Mouse (Mus musculus): ENCODE results near the gene Cyp11a1. TPM values are rescaled to one million over a fixed set of nuclear protein-coding genes. Genes with fewer than 3 reads are reported as not detected.

Gene Cyp11a1
- polyA plus RNA-seq, 1 experiment from 2014 or later = 0.26 TPM

DNA sequence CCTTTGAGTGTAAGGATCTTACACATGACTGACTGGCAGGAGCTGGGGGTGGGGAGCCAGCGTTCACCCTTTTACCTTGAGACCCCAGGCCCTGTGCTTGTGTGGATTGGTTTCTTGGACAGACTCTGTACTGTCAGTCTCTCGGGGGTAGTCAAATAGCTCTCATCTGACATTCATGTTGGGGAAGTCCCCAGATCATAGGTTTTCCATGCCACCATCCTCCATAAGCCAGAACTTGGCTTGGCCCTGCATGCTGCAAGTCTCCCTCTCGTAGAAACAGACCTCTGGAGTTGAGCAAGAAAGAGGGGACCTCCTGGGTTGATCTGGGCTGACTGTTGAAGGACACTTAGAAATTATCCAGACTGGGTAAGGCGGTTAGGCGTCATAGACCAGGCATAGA is 12.2 kb downstream of the Cyp11a1 start:
- 85% methylated on average over 5 of the region's 5 CpGs for WGBS
- Histone ChIP-seq H3K9ac (replicated peaks; ENCODE audit: low read depth, low read length) (no peak overlapping the region), H3K4me2 (replicated peaks; ENCODE audit: low read depth, low read length) (no peak overlapping the region), H3K4me3 (ENCODE audit: low read depth, low read length) (no peak overlapping the region), H3K27ac (ENCODE audit: low read length) (no peak overlapping the region), H3K9me3 (ENCODE audit: control insufficient read depth, low read depth, low read length) (no peaks in the 10 kb centered on the region), H3K36me3 (ENCODE audit: control insufficient read depth, insufficient read depth, low read length) (no peaks in the 10 kb centered on the region), H3K27me3 (ENCODE audit: control insufficient read depth, insufficient read depth, low read length) (no peaks in the 10 kb centered on the region), H3K4me1 (ENCODE audit: control insufficient read depth, insufficient read depth, low read length) (no peaks in the 10 kb centered on the region)
- ATAC-seq (ENCODE audit: insufficient number of reproducible peaks, insufficient read depth, low FRiP score, low read depth) = no peak

DNA sequence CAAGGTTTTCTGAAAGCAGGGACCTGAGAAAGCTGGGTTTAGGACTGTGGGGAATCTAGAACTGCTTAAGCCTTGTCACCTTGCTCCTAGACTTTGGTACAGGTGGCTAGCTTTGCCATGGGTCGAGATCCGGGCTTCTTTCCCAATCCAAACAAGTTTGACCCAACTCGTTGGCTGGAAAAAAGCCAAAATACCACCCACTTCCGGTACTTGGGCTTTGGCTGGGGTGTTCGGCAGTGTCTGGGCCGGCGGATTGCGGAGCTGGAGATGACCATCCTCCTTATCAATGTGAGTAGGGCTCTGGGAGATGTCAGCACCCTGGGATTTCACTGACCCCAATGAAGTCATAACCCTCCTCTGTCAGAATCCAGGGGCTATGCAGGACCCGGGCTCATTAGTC is 19.8 kb downstream of the Cyp11a1 start:
- ATAC-seq (ENCODE audit: insufficient number of reproducible peaks, insufficient read depth, low FRiP score, low read depth) = no peak
- Histone ChIP-seq H3K36me3 (ENCODE audit: control insufficient read depth, insufficient read depth, low read length) (no peaks in the 10 kb centered on the region), H3K27ac (ENCODE audit: low read length) (no peak overlapping the region), H3K9ac (replicated peaks; ENCODE audit: low read depth, low read length) (no peak overlapping the region), H3K9me3 (ENCODE audit: control insufficient read depth, low read depth, low read length) (no peaks in the 10 kb centered on the region), H3K4me3 (ENCODE audit: low read depth, low read length) (no peak overlapping the region), H3K4me1 (ENCODE audit: control insufficient read depth, insufficient read depth, low read length) (no peaks in the 10 kb centered on the region), H3K27me3 (ENCODE audit: control insufficient read depth, insufficient read depth, low read length) (no peaks in the 10 kb centered on the region), H3K4me2 (replicated peaks; ENCODE audit: low read depth, low read length) (no peak overlapping the region)
- WGBS = 87% methylated on average over 9 of the region's 9 CpGs

DNA sequence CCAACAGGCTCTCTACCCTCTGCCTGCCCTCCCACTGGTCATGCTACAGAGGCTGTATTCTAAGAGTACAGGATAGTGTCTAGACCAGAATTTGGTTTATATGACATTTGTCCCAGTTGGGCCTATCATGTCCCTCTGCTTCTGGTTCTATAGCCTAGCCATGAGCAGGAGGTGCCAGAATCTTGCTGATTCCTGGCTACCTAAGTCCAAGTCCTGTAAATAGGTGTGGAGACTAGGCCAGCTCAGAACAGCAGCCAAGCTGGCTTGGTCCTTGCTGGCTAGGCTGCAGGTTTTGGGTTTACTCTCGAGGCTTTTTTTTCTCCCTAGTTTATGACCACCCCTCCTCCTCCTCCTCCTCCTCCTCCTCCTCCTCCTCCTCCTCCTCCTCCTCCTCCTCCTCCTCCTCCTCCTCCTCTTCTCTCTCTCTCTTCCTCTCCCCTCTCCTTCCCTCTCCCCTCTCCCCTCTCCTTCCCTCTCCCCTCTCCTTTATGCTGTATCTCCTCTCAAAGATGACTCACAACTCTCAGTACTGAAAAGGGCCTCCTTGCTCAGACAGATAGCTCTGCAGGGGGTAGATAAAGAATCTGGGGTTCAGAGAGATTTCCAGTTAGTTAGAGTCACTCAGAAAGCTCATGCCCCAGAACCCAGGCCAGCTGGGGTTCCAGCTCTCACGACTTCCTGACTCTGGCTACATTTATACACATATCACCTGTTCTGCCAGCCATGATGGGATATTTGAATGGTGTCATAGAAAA is 21.4 kb downstream of the Cyp11a1 start:
- ATAC-seq (ENCODE audit: insufficient number of reproducible peaks, insufficient read depth, low FRiP score, low read depth) = no peak
- Histone ChIP-seq H3K9ac (replicated peaks; ENCODE audit: low read depth, low read length) (no peak overlapping the region), H3K4me2 (replicated peaks; ENCODE audit: low read depth, low read length) (no peak overlapping the region), H3K4me3 (ENCODE audit: low read depth, low read length) (no peak overlapping the region), H3K9me3 (ENCODE audit: control insufficient read depth, low read depth, low read length) (no peaks in the 10 kb centered on the region), H3K36me3 (ENCODE audit: control insufficient read depth, insufficient read depth, low read length) (no peaks in the 10 kb centered on the region), H3K27me3 (ENCODE audit: control insufficient read depth, insufficient read depth, low read length) (no peaks in the 10 kb centered on the region), H3K4me1 (ENCODE audit: control insufficient read depth, insufficient read depth, low read length) (no peaks in the 10 kb centered on the region), H3K27ac (ENCODE audit: low read length) (no peak overlapping the region)
- WGBS = 48% methylated on average over 2 of the region's 2 CpGs

DNA sequence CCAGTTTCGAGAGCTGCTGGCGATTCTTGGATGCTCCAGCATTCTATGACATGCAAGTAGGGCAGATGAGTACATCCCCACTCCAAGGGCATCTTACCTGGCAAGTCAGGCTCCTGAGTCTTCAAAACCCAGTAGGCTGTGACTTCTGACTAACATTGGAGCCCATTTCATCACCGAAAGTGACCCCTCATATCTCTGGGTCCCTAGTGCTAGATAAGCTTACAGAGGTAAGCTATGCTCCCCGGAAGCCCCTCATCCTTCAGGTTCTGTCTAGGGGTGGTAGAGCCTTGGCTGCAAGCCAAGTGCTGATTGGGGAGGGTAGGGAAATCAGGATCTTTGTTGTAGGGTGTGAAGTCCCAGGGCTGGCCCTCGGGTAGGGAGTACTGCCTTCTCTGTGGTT is 22.6 kb downstream of the Cyp11a1 start:
- H3K36me3 ChIP-seq (ENCODE audit: control insufficient read depth, insufficient read depth, low read length) = no peaks in the 10 kb centered on the region
- H3K9ac ChIP-seq (replicated peaks; ENCODE audit: low read depth, low read length) = no peak overlapping the region
- no peak overlapping the region for H3K4me2 ChIP-seq (replicated peaks; ENCODE audit: low read depth, low read length)
- H3K4me3 ChIP-seq (ENCODE audit: low read depth, low read length) = no peak overlapping the region
- no peak for ATAC-seq (ENCODE audit: insufficient number of reproducible peaks, insufficient read depth, low FRiP score, low read depth)
- H3K9me3 ChIP-seq (ENCODE audit: control insufficient read depth, low read depth, low read length) = no peaks in the 10 kb centered on the region
- WGBS = 61% methylated on average over 5 of the region's 5 CpGs
- no peaks in the 10 kb centered on the region for H3K4me1 ChIP-seq (ENCODE audit: control insufficient read depth, insufficient read depth, low read length)
- H3K27me3 ChIP-seq (ENCODE audit: control insufficient read depth, insufficient read depth, low read length) = no peaks in the 10 kb centered on the region
- H3K27ac ChIP-seq (ENCODE audit: low read length) = no peak overlapping the region

DNA sequence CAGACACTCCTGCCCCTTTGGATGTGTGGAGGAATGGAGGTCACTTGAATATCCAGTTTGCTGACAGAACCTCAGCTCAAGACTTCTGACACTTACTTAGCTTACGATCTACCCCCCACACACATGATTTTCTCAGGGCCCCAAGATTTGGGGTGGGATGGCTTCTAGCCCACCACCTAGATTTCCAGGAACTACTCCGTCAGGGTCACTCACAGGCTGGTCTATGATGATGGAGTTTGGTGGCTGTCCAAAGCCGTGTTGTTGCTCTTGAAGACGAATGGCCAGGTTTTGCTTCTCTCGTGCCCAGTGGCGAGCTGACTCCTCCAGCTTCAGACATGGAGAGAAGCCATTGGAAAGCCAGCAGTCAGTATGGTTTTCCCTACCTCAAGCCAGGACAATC is 23.4 kb downstream of the Cyp11a1 start:
- Histone ChIP-seq H3K36me3 (ENCODE audit: control insufficient read depth, insufficient read depth, low read length) (no peaks in the 10 kb centered on the region), H3K4me2 (replicated peaks; ENCODE audit: low read depth, low read length) (no peak overlapping the region), H3K27me3 (ENCODE audit: control insufficient read depth, insufficient read depth, low read length) (no peaks in the 10 kb centered on the region), H3K9ac (replicated peaks; ENCODE audit: low read depth, low read length) (no peak overlapping the region), H3K27ac (ENCODE audit: low read length) (no peak overlapping the region), H3K4me1 (ENCODE audit: control insufficient read depth, insufficient read depth, low read length) (no peaks in the 10 kb centered on the region), H3K4me3 (ENCODE audit: low read depth, low read length) (no peak overlapping the region), H3K9me3 (ENCODE audit: control insufficient read depth, low read depth, low read length) (no peaks in the 10 kb centered on the region)
- WGBS = 80% methylated on average over 6 of the region's 6 CpGs
- no peak for ATAC-seq (ENCODE audit: insufficient number of reproducible peaks, insufficient read depth, low FRiP score, low read depth)

DNA sequence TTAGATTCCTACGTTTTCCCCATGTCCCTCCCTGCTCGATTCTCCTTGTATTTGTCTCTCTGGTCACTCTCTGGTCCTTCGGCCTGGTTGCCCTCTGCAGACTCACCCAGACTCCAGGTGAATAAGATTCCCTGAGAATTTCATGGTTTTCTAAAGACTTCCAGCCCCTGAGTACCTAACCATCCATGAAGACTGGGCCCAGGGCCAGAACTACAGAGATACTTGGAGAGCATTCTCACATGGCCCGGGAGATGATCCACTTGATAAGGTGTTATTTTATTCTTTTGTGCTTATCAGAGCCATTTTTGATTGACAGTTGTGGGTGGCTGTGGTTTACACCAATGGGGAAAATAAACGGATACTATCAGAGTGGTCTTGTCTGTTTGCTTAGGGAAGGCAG is 25.7 kb downstream of the Cyp11a1 start:
- WGBS = 72% methylated on average over 5 of the region's 5 CpGs
- no peak overlapping the region for H3K27ac ChIP-seq (ENCODE audit: low read length)
- H3K4me1 ChIP-seq (ENCODE audit: control insufficient read depth, insufficient read depth, low read length) = no peaks in the 10 kb centered on the region
- no peak overlapping the region for H3K4me2 ChIP-seq (replicated peaks; ENCODE audit: low read depth, low read length)
- no peak for ATAC-seq (ENCODE audit: insufficient number of reproducible peaks, insufficient read depth, low FRiP score, low read depth)
- no peak overlapping the region for H3K4me3 ChIP-seq (ENCODE audit: low read depth, low read length)
- no peak overlapping the region for H3K9ac ChIP-seq (replicated peaks; ENCODE audit: low read depth, low read length)
- H3K27me3 ChIP-seq (ENCODE audit: control insufficient read depth, insufficient read depth, low read length) = no peaks in the 10 kb centered on the region
- no peaks in the 10 kb centered on the region for H3K9me3 ChIP-seq (ENCODE audit: control insufficient read depth, low read depth, low read length)
- no peaks in the 10 kb centered on the region for H3K36me3 ChIP-seq (ENCODE audit: control insufficient read depth, insufficient read depth, low read length)

DNA sequence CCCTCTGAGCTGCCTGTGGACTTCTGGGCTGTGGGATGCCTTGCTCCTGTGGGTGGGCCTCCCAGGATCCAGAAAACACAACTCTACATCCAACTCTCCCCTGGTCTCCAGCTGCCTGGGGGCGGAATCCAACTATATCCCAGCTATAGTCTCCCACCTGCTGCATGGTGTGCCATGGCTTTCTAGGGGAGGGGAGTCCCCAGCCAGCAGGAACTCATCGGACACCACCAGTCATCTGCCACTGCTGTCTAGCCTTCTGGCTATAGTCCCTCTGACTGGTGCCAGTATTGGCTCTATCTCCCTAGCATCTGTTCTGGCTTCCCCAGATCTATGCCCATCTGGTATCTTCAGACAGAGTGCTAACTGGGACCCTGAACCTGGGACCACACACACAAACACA is 29.3 kb downstream of the Cyp11a1 start:
- no peak overlapping the region for H3K4me2 ChIP-seq (replicated peaks; ENCODE audit: low read depth, low read length)
- WGBS = 66% methylated on average over 2 of the region's 2 CpGs
- no peaks in the 10 kb centered on the region for H3K27me3 ChIP-seq (ENCODE audit: control insufficient read depth, insufficient read depth, low read length)
- H3K9ac ChIP-seq (replicated peaks; ENCODE audit: low read depth, low read length) = no peak overlapping the region
- ATAC-seq (ENCODE audit: insufficient number of reproducible peaks, insufficient read depth, low FRiP score, low read depth) = no peak
- no peak overlapping the region for H3K4me3 ChIP-seq (ENCODE audit: low read depth, low read length)
- no peak overlapping the region for H3K27ac ChIP-seq (ENCODE audit: low read length)
- no peaks in the 10 kb centered on the region for H3K9me3 ChIP-seq (ENCODE audit: control insufficient read depth, low read depth, low read length)
- no peaks in the 10 kb centered on the region for H3K36me3 ChIP-seq (ENCODE audit: control insufficient read depth, insufficient read depth, low read length)
- no peaks in the 10 kb centered on the region for H3K4me1 ChIP-seq (ENCODE audit: control insufficient read depth, insufficient read depth, low read length)

DNA sequence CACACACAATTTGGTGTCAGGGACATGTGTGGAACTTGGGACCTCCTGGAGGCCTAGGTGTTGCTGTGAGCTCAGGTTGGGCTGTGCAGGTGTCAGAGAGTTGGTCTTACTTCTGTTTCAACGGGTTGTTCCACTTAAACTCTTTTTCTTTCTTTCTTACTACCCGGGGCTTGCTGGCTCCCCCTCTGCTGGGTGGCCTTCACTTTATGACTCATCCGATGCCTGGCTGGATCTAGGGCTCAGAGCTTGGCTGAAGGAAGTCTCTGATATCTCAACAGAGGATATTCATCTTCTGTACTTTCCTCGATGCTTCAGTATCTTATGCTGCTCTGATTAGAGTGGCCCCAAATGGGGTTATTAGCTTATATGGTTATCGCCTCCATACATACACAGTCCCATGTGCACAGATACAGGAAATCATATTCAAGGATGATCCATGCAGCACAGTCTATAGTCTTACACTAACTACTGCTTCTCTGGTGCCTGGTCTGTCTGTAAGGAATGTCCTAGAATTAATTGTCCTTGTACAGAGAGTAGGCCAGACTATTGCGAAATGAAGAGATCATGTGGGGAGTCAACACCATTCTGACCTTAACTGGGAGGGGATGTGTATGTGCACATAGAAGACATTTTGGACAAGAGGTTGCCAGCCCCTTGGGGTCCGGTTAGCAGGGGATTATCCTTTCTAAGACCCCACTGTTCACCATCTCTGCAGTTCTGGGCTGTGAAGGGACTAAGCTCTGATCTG is 29.9 kb downstream of the Cyp11a1 start:
- 0 out of 2 replicates have a peak, but pooled peaks cover 2% of the 10 kb centered on the region for H3K4me1 ChIP-seq (ENCODE audit: control insufficient read depth, insufficient read depth, low read length)
- no peaks in the 10 kb centered on the region for H3K9me3 ChIP-seq (ENCODE audit: control insufficient read depth, low read depth, low read length)
- H3K4me3 ChIP-seq (ENCODE audit: low read depth, low read length) = no peak overlapping the region
- WGBS = 68% methylated on average over 7 of the region's 7 CpGs
- H3K36me3 ChIP-seq (ENCODE audit: control insufficient read depth, insufficient read depth, low read length) = no peaks in the 10 kb centered on the region
- ATAC-seq (ENCODE audit: insufficient number of reproducible peaks, insufficient read depth, low FRiP score, low read depth) = no peak
- H3K27me3 ChIP-seq (ENCODE audit: control insufficient read depth, insufficient read depth, low read length) = no peaks in the 10 kb centered on the region
- H3K27ac ChIP-seq (ENCODE audit: low read length) = no peak overlapping the region
- H3K4me2 ChIP-seq (replicated peaks; ENCODE audit: low read depth, low read length) = no peak overlapping the region
- no peak overlapping the region for H3K9ac ChIP-seq (replicated peaks; ENCODE audit: low read depth, low read length)
